Mouse (Mus musculus) cerebellum, adult 18-20 months (tissue): Measurements from ENCODE around the gene Rxfp3.
"Not testable (repeated sequence)": the region's sequence is repeated elsewhere in the genome, so short reads cannot be mapped to it uniquely, and the experiment has no call there.

ENCODE experiments used
- DNase-seq, 2 experiments: peaks; one replicate each; pipeline ENCODE4 v3.0.0; 2021

Gene Rxfp3

GRCm38 (mm10) chr15:11030188-11030587, 7.6 kb downstream of the Rxfp3 start:
- no peak for DNase-seq

- no peak for DNase-seq
These were observed 10.8 kb downstream of the Rxfp3 start for GRCm38 (mm10) chr15:11026801-11027561.

- DNase-seq: no peak
These were observed 22.9 kb downstream of the Rxfp3 start for GRCm38 (mm10) chr15:11014931-11015330.

GRCm38 (mm10) chr15:11010976-11011548, 26.7 kb downstream of the Rxfp3 start:
- no peak for DNase-seq

GRCm38 (mm10) chr15:11008756-11009155, 29.0 kb downstream of the Rxfp3 start:
- DNase-seq: no peak

- DNase-seq: no peak
These were observed 33.1 kb downstream of the Rxfp3 start for GRCm38 (mm10) chr15:11004646-11005045.

- DNase-seq: no peak
These were observed 34.0 kb downstream of the Rxfp3 start for GRCm38 (mm10) chr15:11003791-11004190.

GRCm38 (mm10) chr15:11000421-11000820, 37.4 kb downstream of the Rxfp3 start, which contains the start of gene Slc45a2:
Slc45a2 (plus strand) TSS chr15:11000721.
- no peak for DNase-seq

- peak in 1 of 2 experiments; percentile 10 for DNase-seq
These were observed 38.0 kb downstream of the Rxfp3 start for GRCm38 (mm10) chr15:10999832-11000231.

GRCm38 (mm10) chr15:10991566-10991965, 46.2 kb downstream of the Rxfp3 start:
- DNase-seq: no peak

- DNase-seq: no peak
These were observed 47.4 kb downstream of the Rxfp3 start for GRCm38 (mm10) chr15:10990411-10990810.

GRCm38 (mm10) chr15:10986477-10986876, 51.3 kb downstream of the Rxfp3 start:
- DNase-seq: not testable (repeated sequence)

- DNase-seq: no peak
These were observed 52.0 kb downstream of the Rxfp3 start for GRCm38 (mm10) chr15:10985756-10986155.
